Mouse (Mus musculus): ENCODE measurements around the gene Tcaim. TPM values are rescaled to one million over a fixed set of nuclear protein-coding genes. Genes with fewer than 3 reads are reported as not detected.

The Tcaim gene
- polyA plus RNA-seq, 1 experiment from 2014 or later: 6.2 TPM

DNA sequence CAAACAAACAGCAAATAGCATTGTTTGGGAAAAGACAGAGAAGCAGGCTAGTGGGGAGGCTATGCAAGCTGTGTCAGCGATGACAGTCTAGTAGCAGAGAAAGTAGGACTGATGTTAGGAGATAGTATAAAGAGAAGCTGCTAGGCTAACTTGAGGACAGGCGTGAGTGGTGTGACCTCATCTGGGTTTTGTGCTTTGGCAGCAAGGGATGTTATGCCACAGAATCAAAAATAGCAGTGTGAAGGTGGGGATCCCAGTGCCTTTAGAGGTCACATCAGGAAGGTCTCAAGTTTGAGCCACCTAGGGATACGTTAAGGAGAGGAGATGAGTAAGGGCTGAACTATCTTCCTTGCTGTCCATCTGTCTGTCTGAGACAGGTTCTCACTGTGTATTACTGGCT lies 4.9 kb downstream of the Tcaim start:
- Histone ChIP-seq H3K36me3 (ENCODE audit: control insufficient read depth, insufficient read depth, low read length) (peaks cover 19% of the 10 kb centered on the region), H3K27me3 (ENCODE audit: control insufficient read depth, insufficient read depth, low read length) (no peaks in the 10 kb centered on the region), H3K9ac (ENCODE audit: low read length) (no peak overlapping the region), H3K4me3 (ENCODE audit: control insufficient read depth in 1 of 2, insufficient read depth in 1 of 2, low read depth in 1 of 2, low read length in 2 of 2) (no peak overlapping the region), H3K9me3 (ENCODE audit: control insufficient read depth, low read length) (no peaks in the 10 kb centered on the region), H3K4me2 (ENCODE audit: low read length) (no peak overlapping the region), H3K4me1 (ENCODE audit: control insufficient read depth in 2 of 2, insufficient read depth in 2 of 2, low read length in 2 of 2) (peaks cover 7 to 22% of the 10 kb centered on the region in 2 experiments; a peak in 3 of 4 replicates), H3K27ac (replicated peaks in 1 of 2; ENCODE audit: control insufficient read depth in 1 of 2, insufficient read depth in 1 of 2, low read depth in 2 of 2, low read length in 2 of 2) (no peak overlapping the region)
- no peak for ATAC-seq (ENCODE audit: insufficient number of reproducible peaks, insufficient read depth, low FRiP score, low read depth)
- WGBS: 33% methylated on average over 3 of the region's 3 CpGs

DNA sequence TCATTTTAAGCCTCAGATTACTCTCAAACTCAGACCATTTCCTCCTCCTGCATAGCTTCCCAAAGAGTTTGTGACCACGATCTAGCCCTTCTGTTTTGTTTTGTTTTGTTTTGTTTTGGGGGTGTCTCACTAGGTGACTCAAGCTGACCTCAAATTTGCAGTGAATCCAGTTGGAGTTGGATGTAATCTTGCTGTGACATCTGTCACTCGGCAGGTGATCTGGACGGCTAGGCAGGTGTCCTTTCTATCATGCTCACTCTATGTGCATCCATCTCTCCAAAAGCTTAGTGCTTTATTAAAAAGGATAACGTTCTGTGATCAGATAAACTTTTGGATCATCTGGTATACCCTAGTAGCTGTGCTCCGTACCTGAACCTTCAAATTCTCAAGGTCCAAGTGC lies 7.0 kb downstream of the Tcaim start:
- Histone ChIP-seq H3K36me3 (ENCODE audit: control insufficient read depth, insufficient read depth, low read length) (peaks cover 25% of the 10 kb centered on the region), H3K4me3 (ENCODE audit: control insufficient read depth in 1 of 2, insufficient read depth in 1 of 2, low read depth in 1 of 2, low read length in 2 of 2) (no peak overlapping the region), H3K4me2 (ENCODE audit: low read length) (no peak overlapping the region), H3K27me3 (ENCODE audit: control insufficient read depth, insufficient read depth, low read length) (no peaks in the 10 kb centered on the region), H3K4me1 (ENCODE audit: control insufficient read depth in 2 of 2, insufficient read depth in 2 of 2, low read length in 2 of 2) (peaks cover 5 to 14% of the 10 kb centered on the region in 2 experiments; a peak in 3 of 4 replicates), H3K9me3 (ENCODE audit: control insufficient read depth, low read length) (no peaks in the 10 kb centered on the region), H3K9ac (ENCODE audit: low read length) (no peak overlapping the region), H3K27ac (replicated peaks in 1 of 2; ENCODE audit: control insufficient read depth in 1 of 2, insufficient read depth in 1 of 2, low read depth in 2 of 2, low read length in 2 of 2) (no peak overlapping the region)
- no peak for ATAC-seq (ENCODE audit: insufficient number of reproducible peaks, insufficient read depth, low FRiP score, low read depth)
- 77% methylated on average over 5 of the region's 5 CpGs for WGBS

GRCm38 (mm10) chr9:122814775-122815174 lies 9.4 kb downstream of the Tcaim start:
- no peak overlapping the region for H3K4me3 ChIP-seq (ENCODE audit: control insufficient read depth in 1 of 2, insufficient read depth in 1 of 2, low read depth in 1 of 2, low read length in 2 of 2)
- no peak overlapping the region for H3K9ac ChIP-seq (ENCODE audit: low read length)
- H3K36me3 ChIP-seq (ENCODE audit: control insufficient read depth, insufficient read depth, low read length): peaks cover 38% of the 10 kb centered on the region
- no peaks in the 10 kb centered on the region for H3K27me3 ChIP-seq (ENCODE audit: control insufficient read depth, insufficient read depth, low read length)
- H3K4me2 ChIP-seq (ENCODE audit: low read length): no peak overlapping the region
- 98% methylated on average over 2 of the region's 2 CpGs for WGBS
- no peaks in the 10 kb centered on the region for H3K9me3 ChIP-seq (ENCODE audit: control insufficient read depth, low read length)
- no peak overlapping the region for H3K27ac ChIP-seq (replicated peaks in 1 of 2; ENCODE audit: control insufficient read depth in 1 of 2, insufficient read depth in 1 of 2, low read depth in 2 of 2, low read length in 2 of 2)
- ATAC-seq (ENCODE audit: insufficient number of reproducible peaks, insufficient read depth, low FRiP score, low read depth): no peak
- peaks cover 3 to 13% of the 10 kb centered on the region in 2 experiments; a peak in 3 of 4 replicates for H3K4me1 ChIP-seq (ENCODE audit: control insufficient read depth in 2 of 2, insufficient read depth in 2 of 2, low read length in 2 of 2)

DNA sequence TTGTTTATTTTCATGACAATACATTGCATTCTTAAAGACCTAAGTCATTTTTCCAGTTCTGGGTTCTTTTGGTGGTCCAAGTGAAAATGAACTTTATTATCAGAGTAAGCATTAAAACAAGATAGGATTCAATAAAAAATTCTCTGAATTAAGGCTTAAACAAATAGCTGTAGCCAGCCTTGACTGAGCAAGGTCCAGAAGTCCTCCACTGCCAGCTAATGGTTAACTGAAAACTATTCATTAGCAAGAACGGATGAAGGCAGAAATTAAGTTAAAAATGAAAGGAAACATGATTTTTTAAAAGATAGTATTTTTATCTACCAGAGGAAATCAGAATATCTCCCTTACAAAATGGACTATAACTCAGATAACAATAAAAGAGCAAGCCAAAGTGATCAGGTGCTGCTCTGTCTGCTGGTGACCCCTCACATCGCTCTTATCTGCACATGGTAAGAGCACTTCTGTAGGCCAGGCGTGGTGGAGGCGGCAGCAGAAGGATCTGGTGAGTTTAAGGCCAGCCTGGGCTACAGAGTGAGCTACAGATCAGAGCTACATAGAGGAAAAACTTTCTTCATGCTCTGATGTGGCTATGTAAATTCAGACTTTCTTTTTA lies 10.0 kb downstream of the Tcaim start:
- peaks cover 44% of the 10 kb centered on the region for H3K36me3 ChIP-seq (ENCODE audit: control insufficient read depth, insufficient read depth, low read length)
- H3K4me1 ChIP-seq (ENCODE audit: control insufficient read depth in 2 of 2, insufficient read depth in 2 of 2, low read length in 2 of 2): peaks cover under 1 to 7% of the 10 kb centered on the region in 2 experiments; a peak in 3 of 4 replicates
- H3K4me3 ChIP-seq (ENCODE audit: control insufficient read depth in 1 of 2, insufficient read depth in 1 of 2, low read depth in 1 of 2, low read length in 2 of 2): no peak overlapping the region
- 64% methylated on average over 4 of the region's 4 CpGs for WGBS
- no peak overlapping the region for H3K27ac ChIP-seq (replicated peaks in 1 of 2; ENCODE audit: control insufficient read depth in 1 of 2, insufficient read depth in 1 of 2, low read depth in 2 of 2, low read length in 2 of 2)
- no peak for ATAC-seq (ENCODE audit: insufficient number of reproducible peaks, insufficient read depth, low FRiP score, low read depth)
- H3K4me2 ChIP-seq (ENCODE audit: low read length): no peak overlapping the region
- no peaks in the 10 kb centered on the region for H3K9me3 ChIP-seq (ENCODE audit: control insufficient read depth, low read length)
- no peak overlapping the region for H3K9ac ChIP-seq (ENCODE audit: low read length)
- H3K27me3 ChIP-seq (ENCODE audit: control insufficient read depth, insufficient read depth, low read length): no peaks in the 10 kb centered on the region

GRCm38 (mm10) chr9:122823374-122824017 lies 18.2 kb downstream of the Tcaim start:
- H3K27ac ChIP-seq (replicated peaks in 1 of 2; ENCODE audit: control insufficient read depth in 1 of 2, insufficient read depth in 1 of 2, low read depth in 2 of 2, low read length in 2 of 2): no peak overlapping the region
- ATAC-seq (ENCODE audit: insufficient number of reproducible peaks, insufficient read depth, low FRiP score, low read depth): no peak

GRCm38 (mm10) chr9:122826743-122827142 lies 21.4 kb downstream of the Tcaim start:
- WGBS: 94% methylated on average over 4 of the region's 4 CpGs
- H3K4me3 ChIP-seq (ENCODE audit: control insufficient read depth in 1 of 2, insufficient read depth in 1 of 2, low read depth in 1 of 2, low read length in 2 of 2): no peak overlapping the region

More at GRCm38 (mm10) chr9:122823374-122824017, 18.2 kb downstream of the Tcaim start:
- Histone ChIP-seq H3K4me1 (ENCODE audit: control insufficient read depth in 2 of 2, insufficient read depth in 2 of 2, low read length in 2 of 2) (no peaks in the 10 kb centered on the region), H3K36me3 (ENCODE audit: control insufficient read depth, insufficient read depth, low read length) (peaks cover 63% of the 10 kb centered on the region), H3K9ac (ENCODE audit: low read length) (no peak overlapping the region), H3K9me3 (ENCODE audit: control insufficient read depth, low read length) (no peaks in the 10 kb centered on the region), H3K4me2 (ENCODE audit: low read length) (no peak overlapping the region), H3K27me3 (ENCODE audit: control insufficient read depth, insufficient read depth, low read length) (no peaks in the 10 kb centered on the region), H3K4me3 (ENCODE audit: control insufficient read depth in 1 of 2, insufficient read depth in 1 of 2, low read depth in 1 of 2, low read length in 2 of 2) (no peak overlapping the region)
- 83% methylated on average over 5 of the region's 5 CpGs for WGBS

GRCm38 (mm10) chr9:122829826-122830380 lies 24.6 kb downstream of the Tcaim start:
- Histone ChIP-seq H3K9ac (ENCODE audit: low read length) (no peak overlapping the region), H3K4me3 (ENCODE audit: control insufficient read depth in 1 of 2, insufficient read depth in 1 of 2, low read depth in 1 of 2, low read length in 2 of 2) (no peak overlapping the region), H3K36me3 (ENCODE audit: control insufficient read depth, insufficient read depth, low read length) (peaks cover 43% of the 10 kb centered on the region), H3K4me1 (ENCODE audit: control insufficient read depth in 2 of 2, insufficient read depth in 2 of 2, low read length in 2 of 2) (no peaks in the 10 kb centered on the region), H3K27me3 (ENCODE audit: control insufficient read depth, insufficient read depth, low read length) (no peaks in the 10 kb centered on the region), H3K4me2 (ENCODE audit: low read length) (no peak overlapping the region), H3K9me3 (ENCODE audit: control insufficient read depth, low read length) (no peaks in the 10 kb centered on the region), H3K27ac (replicated peaks in 1 of 2; ENCODE audit: control insufficient read depth in 1 of 2, insufficient read depth in 1 of 2, low read depth in 2 of 2, low read length in 2 of 2) (no peak overlapping the region)
- ATAC-seq (ENCODE audit: insufficient number of reproducible peaks, insufficient read depth, low FRiP score, low read depth): no peak
- 50% methylated on average over 4 of the region's 4 CpGs for WGBS

More at GRCm38 (mm10) chr9:122826743-122827142, 21.4 kb downstream of the Tcaim start:
- Histone ChIP-seq H3K9me3 (ENCODE audit: control insufficient read depth, low read length) (no peaks in the 10 kb centered on the region), H3K36me3 (ENCODE audit: control insufficient read depth, insufficient read depth, low read length) (peaks cover 40% of the 10 kb centered on the region), H3K4me2 (ENCODE audit: low read length) (no peak overlapping the region), H3K4me1 (ENCODE audit: control insufficient read depth in 2 of 2, insufficient read depth in 2 of 2, low read length in 2 of 2) (no peaks in the 10 kb centered on the region), H3K27ac (replicated peaks in 1 of 2; ENCODE audit: control insufficient read depth in 1 of 2, insufficient read depth in 1 of 2, low read depth in 2 of 2, low read length in 2 of 2) (no peak overlapping the region), H3K9ac (ENCODE audit: low read length) (no peak overlapping the region), H3K27me3 (ENCODE audit: control insufficient read depth, insufficient read depth, low read length) (no peaks in the 10 kb centered on the region)
- no peak for ATAC-seq (ENCODE audit: insufficient number of reproducible peaks, insufficient read depth, low FRiP score, low read depth)
